Mouse (Mus musculus) hindbrain, embryonic 15.5 days (tissue): ENCODE data around the gene Rasgrp1. TPM values are rescaled to one million over a fixed set of nuclear protein-coding genes. Genes with fewer than 3 reads are reported as not detected.

Experiments
- ATAC-seq: fragments of 200-750 bp; cut with Nextera tagmentation; 2 replicates; pipeline ENCODE4 v1.8.0; 2017; ENCODE audit warnings: low read depth, moderate number of reproducible peaks, moderate TSS enrichment; ENCODE audit not compliant: low FRiP score
- H3K27ac ChIP-seq: fragments of 300-500 bp; sonication (generic); replicated peaks from 2 replicates; pipeline ENCODE4 v1.5.1; 2015; ENCODE audit warnings: mild to moderate bottlenecking, inconsistent platforms
- H3K27me3 ChIP-seq: fragments of 300-500 bp; sonication (generic); 2 replicates; pipeline ENCODE4 v1.6.1; 2015; ENCODE audit warnings: control low read depth, inconsistent platforms
- H3K36me3 ChIP-seq: fragments of 300-500 bp; sonication (generic); 2 replicates; pipeline ENCODE4 v1.6.1; 2015; ENCODE audit warnings: control low read depth, inconsistent platforms
- H3K4me1 ChIP-seq: fragments of 300-500 bp; sonication (generic); replicated peaks from 2 replicates; pipeline ENCODE4 v1.6.1; 2015; ENCODE audit warnings: control low read depth, inconsistent platforms
- H3K4me2 ChIP-seq: fragments of 300-500 bp; sonication (generic); 2 replicates; pipeline ENCODE4 v1.6.1; 2015; ENCODE audit warnings: moderate library complexity, mild to moderate bottlenecking, inconsistent platforms
- H3K4me3 ChIP-seq: fragments of 300-500 bp; sonication (generic); 2 replicates; pipeline ENCODE4 v1.5.1; 2015; ENCODE audit warnings: mild to moderate bottlenecking, inconsistent platforms
- H3K9ac ChIP-seq: fragments of 300-500 bp; sonication (generic); 2 replicates; pipeline ENCODE4 v1.6.1; 2015; ENCODE audit warnings: inconsistent platforms
- H3K9me3 ChIP-seq: fragments of 300-500 bp; sonication (generic); 2 replicates; pipeline ENCODE4 v1.6.1; 2016; ENCODE audit warnings: control low read depth, inconsistent platforms
- WGBS: fragments of 180-500 bp; shearing (Covaris S2); methylation state at CpG from one replicate; pipeline ENCODE4 v1.1.7; 2015; 5-methylcytosine and 5-hydroxymethylcytosine counted together
- polyA plus RNA-seq: library from polyadenylated mRNA; unstranded; fragments of >200 nt; fragmentation: Nextera tagmentation; extraction: Ambion mirVana; gene quantifications from 2 replicates; pipeline ENCODE4 v1.2.1, GENCODE M21; 2015

Gene Rasgrp1
- polyA plus RNA-seq, 1 experiment from 2014 or later = 1.9 TPM

DNA sequence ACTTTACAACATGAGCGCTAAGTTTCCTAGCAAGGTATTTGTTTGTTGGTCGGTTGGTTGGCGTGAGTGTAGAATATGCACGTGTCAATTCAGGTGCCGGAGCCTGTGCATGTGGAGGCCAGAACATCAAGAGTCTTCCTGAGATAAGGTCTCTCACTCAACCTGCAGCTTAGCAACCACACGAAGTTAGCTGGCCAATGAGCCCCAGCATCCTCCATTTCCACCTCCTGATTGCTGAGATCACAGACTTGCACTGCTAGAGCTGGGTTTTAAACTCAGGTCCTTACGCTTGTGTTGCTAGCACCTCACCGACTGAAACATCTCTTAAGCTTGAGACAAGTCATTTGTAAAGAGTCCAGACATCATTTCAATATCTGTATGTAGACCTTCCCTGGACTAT lies 20.4 kb downstream of the Rasgrp1 start:
- ATAC-seq = no peak
- Histone ChIP-seq H3K4me1 (no peaks in the 10 kb centered on the region), H3K36me3 (no peaks in the 10 kb centered on the region), H3K27me3 (no peaks in the 10 kb centered on the region), H3K9me3 (no peaks in the 10 kb centered on the region), H3K4me3 (no peak overlapping the region), H3K27ac (no peak overlapping the region), H3K4me2 (no peak overlapping the region), H3K9ac (no peak overlapping the region)
- WGBS = 90% methylated on average over 8 of the region's 8 CpGs

DNA sequence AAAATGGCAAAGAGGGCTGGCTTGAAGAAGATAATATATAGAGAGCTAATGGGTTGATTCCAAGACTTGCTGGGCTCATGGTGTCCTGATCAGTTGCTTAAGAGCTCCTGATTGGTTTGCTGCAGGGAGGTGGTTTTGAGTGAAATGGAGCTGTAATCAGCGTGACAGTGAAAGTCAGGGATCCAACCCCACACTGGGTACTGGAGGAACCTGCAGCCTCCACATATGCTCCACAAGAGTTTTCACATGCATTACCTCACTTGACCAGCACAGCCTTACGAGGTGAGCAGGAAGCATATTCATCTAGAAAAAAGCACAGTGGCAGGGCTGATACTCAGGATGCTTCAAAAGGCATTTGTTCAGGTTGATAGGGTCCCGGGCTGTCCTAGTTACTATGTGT lies 21.6 kb downstream of the Rasgrp1 start:
- H3K4me2 ChIP-seq = no peak overlapping the region
- no peak for ATAC-seq
- no peaks in the 10 kb centered on the region for H3K27me3 ChIP-seq
- no peak overlapping the region for H3K9ac ChIP-seq
- WGBS = 86% methylated on average over 3 of the region's 3 CpGs
- H3K9me3 ChIP-seq = no peaks in the 10 kb centered on the region
- H3K36me3 ChIP-seq = no peaks in the 10 kb centered on the region
- H3K27ac ChIP-seq = no peak overlapping the region
- no peak overlapping the region for H3K4me3 ChIP-seq
- no peaks in the 10 kb centered on the region for H3K4me1 ChIP-seq

DNA sequence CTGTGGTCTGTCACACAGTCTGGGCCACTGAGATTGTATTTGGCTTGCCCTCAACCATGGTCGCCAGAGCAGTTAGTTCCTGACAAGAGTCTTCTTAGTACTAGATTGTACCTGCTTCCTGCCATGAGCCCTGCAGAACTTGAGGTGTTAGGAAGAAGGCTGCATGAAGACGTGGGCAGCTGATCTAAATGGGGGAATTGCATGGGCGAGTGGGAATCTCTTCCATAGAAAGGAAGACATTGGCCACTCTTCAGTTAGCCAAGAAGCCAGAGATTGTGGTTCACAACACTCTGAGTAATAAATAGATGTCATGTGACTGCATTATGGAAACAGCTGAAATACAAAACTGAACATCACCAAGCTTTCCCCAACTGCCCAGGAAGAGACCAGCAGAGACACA lies 23.8 kb downstream of the Rasgrp1 start:
- H3K4me3 ChIP-seq = no peak overlapping the region
- no peaks in the 10 kb centered on the region for H3K4me1 ChIP-seq
- H3K36me3 ChIP-seq = no peaks in the 10 kb centered on the region
- no peak overlapping the region for H3K4me2 ChIP-seq
- H3K9ac ChIP-seq = no peak overlapping the region
- H3K27me3 ChIP-seq = no peaks in the 10 kb centered on the region
- 87% methylated on average over 3 of the region's 3 CpGs for WGBS
- H3K9me3 ChIP-seq = no peaks in the 10 kb centered on the region
- H3K27ac ChIP-seq = no peak overlapping the region
- ATAC-seq = no peak

DNA sequence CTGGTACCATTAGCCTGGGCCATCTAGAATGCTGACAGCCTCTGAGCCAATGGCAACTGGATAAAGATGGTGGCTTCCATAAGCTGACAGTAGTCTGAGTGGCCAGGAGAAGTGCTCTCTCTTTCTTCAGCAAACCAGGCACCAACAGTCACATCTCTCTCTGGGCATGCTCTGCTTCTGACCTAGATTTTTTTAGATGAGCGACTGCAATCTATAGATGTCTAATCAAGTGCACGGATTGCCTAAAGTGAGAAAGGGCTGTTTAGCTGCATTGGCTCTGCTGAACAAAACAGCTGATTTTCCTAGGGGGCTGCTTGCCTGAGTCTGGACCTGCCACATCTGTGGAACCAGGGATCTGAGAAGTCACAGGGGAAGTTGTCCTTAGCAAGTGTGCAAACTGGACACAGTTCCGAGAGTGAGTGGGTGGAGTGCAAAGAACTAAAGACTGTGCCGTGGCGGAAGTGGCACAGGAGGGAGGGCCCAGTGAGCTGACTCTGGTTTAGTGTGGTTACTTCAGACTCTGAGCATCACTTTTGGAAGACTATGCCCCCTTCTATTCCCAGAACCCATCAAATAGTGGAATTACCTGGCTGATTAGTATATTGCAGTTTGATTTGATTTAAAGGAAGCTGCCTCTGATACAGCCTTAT lies 29.1 kb downstream of the Rasgrp1 start:
- Histone ChIP-seq H3K4me1 (no peaks in the 10 kb centered on the region), H3K36me3 (no peaks in the 10 kb centered on the region), H3K9ac (no peak overlapping the region), H3K27me3 (no peaks in the 10 kb centered on the region), H3K9me3 (no peaks in the 10 kb centered on the region), H3K4me2 (no peak overlapping the region), H3K4me3 (no peak overlapping the region), H3K27ac (no peak overlapping the region)
- ATAC-seq = no peak
- WGBS = 75% methylated on average over 5 of the region's 5 CpGs

DNA sequence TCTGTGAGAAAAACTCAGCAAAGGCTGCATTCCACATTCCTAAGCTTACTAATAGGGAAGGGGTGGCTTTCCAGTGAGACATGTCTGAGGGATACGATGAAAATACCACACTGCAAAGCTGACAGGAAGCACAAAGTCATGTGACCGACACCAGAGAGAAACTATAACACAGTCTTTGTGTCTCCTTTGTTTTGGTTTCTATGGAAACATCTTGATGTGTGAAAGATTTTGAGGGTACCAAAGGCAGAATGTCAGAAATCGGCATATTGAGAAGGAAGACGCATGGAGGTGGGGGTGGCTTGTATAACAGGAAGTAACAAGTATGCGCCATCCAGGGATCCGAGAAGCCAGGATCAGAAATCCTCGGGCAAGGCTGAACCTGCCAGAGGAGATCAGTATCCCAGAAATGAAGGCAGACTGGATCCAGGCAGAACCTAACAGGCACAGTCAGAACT lies 30.3 kb downstream of the Rasgrp1 start:
- Histone ChIP-seq H3K4me2 (peak overlapping the region; percentile 44), H3K27me3 (no peaks in the 10 kb centered on the region), H3K4me1 (no peaks in the 10 kb centered on the region), H3K9me3 (no peaks in the 10 kb centered on the region), H3K4me3 (0 out of 2 replicates have a peak overlapping the region, but pooled peaks have one; percentile 0), H3K27ac (peak overlapping the region; percentile 35), H3K36me3 (no peaks in the 10 kb centered on the region), H3K9ac (no peak overlapping the region)
- peak; percentile 81 for ATAC-seq
- 30% methylated on average over 7 of the region's 7 CpGs for WGBS

DNA sequence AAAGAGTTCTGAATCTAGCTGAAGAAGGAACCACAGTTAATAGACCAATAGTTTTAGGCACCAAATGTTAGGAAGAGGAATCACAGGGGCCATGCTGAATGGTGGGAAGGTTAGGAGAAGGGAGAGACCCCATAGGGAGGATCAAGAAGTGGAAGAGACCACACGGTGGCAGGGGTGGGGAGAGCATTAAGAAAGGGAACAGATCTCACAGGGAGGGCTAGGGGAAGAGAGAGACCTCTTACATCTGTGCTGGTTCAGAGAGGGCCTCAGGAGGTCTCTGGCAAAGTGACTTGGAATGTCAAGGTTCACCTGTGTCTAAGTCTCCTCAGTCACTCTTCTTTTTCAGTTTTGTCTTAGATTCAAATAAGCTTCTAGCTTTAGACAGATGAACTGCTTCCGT lies 30.8 kb downstream of the Rasgrp1 start:
- H3K4me3 ChIP-seq = no peak overlapping the region
- H3K9ac ChIP-seq = no peak overlapping the region
- no peaks in the 10 kb centered on the region for H3K36me3 ChIP-seq
- no peaks in the 10 kb centered on the region for H3K27me3 ChIP-seq
- H3K4me2 ChIP-seq = peak overlapping the region; percentile 44
- peak; percentile 51; the same call in 1 of the 2 replicates for ATAC-seq
- H3K27ac ChIP-seq = peak overlapping the region; percentile 35
- no peaks in the 10 kb centered on the region for H3K4me1 ChIP-seq
- 63% methylated on average over 2 of the region's 2 CpGs for WGBS
- H3K9me3 ChIP-seq = no peaks in the 10 kb centered on the region

DNA sequence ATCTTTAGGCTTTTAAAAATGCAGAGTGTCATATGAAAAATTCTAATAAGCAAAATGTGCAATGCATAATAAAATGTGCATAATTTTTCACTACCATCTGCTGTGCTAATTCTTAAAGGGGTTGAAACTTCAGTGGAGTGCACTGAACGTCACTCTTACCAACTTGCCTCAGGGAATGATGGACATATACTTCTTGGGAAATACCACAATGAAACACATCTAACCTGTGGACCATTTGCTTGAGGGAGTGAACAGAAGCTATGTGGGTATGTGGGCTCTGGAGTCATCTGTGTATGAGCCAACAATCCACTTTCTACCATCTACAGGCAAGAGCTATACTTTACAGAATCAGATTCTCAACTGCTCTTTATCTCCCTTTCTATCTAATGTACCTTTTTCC lies 31.5 kb downstream of the Rasgrp1 start:
- WGBS = 72% methylated on average over 1 of the region's 1 CpGs
- Histone ChIP-seq H3K27ac (no peak overlapping the region), H3K4me3 (no peak overlapping the region), H3K9ac (no peak overlapping the region), H3K9me3 (no peaks in the 10 kb centered on the region), H3K4me2 (no peak overlapping the region), H3K4me1 (no peaks in the 10 kb centered on the region), H3K36me3 (no peaks in the 10 kb centered on the region), H3K27me3 (no peaks in the 10 kb centered on the region)
- ATAC-seq = no peak

DNA sequence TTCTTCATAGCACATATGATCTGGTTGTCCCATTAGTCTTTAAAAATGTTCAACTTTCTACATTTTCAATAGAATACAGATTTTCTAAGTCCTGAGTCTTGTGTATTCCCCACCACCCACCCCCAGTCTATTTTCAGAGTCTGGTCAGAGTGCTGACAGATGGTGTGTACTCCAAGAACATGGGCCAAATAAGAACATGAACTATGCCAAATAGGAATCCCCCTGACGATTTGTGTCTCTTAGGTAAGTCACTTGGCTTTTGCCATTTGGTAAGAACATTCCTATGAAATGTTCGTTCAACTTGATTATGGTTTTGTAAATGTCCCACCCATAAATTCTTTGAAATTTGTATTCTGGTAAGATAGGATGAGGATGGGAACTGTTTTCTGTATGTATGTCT lies 33.8 kb downstream of the Rasgrp1 start:
- WGBS = 87% methylated on average over 2 of the region's 2 CpGs
- no peak overlapping the region for H3K27ac ChIP-seq
- H3K4me2 ChIP-seq = no peak overlapping the region
- no peaks in the 10 kb centered on the region for H3K36me3 ChIP-seq
- ATAC-seq = no peak
- no peaks in the 10 kb centered on the region for H3K9me3 ChIP-seq
- no peak overlapping the region for H3K4me3 ChIP-seq
- no peaks in the 10 kb centered on the region for H3K27me3 ChIP-seq
- no peak overlapping the region for H3K9ac ChIP-seq
- no peaks in the 10 kb centered on the region for H3K4me1 ChIP-seq

DNA sequence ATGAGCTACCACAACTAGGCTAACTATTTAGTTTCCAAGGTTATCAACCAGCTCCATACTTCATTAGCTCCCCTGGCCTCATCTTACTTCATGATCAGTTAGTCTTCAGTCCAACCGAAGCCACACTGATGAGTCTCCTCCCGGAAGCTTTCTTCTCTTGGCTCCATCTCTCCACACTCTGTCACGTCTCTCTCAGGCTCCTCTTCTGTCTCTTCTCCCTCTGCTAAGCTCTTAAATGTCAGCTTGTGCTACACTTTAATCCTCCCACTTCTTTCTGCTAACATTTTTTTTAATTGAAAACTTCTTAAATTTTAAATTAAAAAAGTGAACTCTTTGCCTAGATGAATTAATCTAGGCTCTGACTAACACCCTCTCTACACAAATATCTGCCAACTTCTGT lies 34.8 kb downstream of the Rasgrp1 start:
- Histone ChIP-seq H3K4me3 (no peak overlapping the region), H3K36me3 (no peaks in the 10 kb centered on the region), H3K9ac (no peak overlapping the region), H3K4me2 (no peak overlapping the region), H3K27ac (no peak overlapping the region), H3K9me3 (no peaks in the 10 kb centered on the region), H3K4me1 (no peaks in the 10 kb centered on the region), H3K27me3 (no peaks in the 10 kb centered on the region)
- ATAC-seq = no peak
- WGBS = 86% methylated on average over 3 of the region's 3 CpGs

DNA sequence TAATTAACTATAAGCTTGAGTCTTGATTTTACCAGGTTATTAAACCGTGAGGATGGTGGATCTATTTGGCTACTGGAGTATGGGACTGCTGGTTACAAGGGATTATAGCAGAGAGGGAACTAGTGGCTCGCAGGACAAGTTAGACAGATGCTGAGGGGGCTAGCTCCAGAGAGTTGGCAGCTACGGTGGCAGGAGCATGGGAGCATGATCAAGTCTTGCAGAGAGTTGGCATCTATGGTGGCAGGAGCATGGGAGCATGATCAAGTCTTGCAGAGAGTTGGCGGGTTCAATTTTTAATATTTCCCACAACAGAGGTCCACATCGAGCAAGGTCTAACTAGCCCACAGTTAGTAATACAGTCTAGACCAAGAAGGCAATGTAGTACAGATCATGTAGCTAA lies 37.9 kb downstream of the Rasgrp1 start:
- 93% methylated on average over 5 of the region's 5 CpGs for WGBS
- no peak overlapping the region for H3K9ac ChIP-seq
- no peaks in the 10 kb centered on the region for H3K4me1 ChIP-seq
- no peak overlapping the region for H3K4me2 ChIP-seq
- H3K4me3 ChIP-seq = no peak overlapping the region
- no peak overlapping the region for H3K27ac ChIP-seq
- no peaks in the 10 kb centered on the region for H3K27me3 ChIP-seq
- H3K36me3 ChIP-seq = no peaks in the 10 kb centered on the region
- no peak for ATAC-seq
- H3K9me3 ChIP-seq = no peaks in the 10 kb centered on the region

DNA sequence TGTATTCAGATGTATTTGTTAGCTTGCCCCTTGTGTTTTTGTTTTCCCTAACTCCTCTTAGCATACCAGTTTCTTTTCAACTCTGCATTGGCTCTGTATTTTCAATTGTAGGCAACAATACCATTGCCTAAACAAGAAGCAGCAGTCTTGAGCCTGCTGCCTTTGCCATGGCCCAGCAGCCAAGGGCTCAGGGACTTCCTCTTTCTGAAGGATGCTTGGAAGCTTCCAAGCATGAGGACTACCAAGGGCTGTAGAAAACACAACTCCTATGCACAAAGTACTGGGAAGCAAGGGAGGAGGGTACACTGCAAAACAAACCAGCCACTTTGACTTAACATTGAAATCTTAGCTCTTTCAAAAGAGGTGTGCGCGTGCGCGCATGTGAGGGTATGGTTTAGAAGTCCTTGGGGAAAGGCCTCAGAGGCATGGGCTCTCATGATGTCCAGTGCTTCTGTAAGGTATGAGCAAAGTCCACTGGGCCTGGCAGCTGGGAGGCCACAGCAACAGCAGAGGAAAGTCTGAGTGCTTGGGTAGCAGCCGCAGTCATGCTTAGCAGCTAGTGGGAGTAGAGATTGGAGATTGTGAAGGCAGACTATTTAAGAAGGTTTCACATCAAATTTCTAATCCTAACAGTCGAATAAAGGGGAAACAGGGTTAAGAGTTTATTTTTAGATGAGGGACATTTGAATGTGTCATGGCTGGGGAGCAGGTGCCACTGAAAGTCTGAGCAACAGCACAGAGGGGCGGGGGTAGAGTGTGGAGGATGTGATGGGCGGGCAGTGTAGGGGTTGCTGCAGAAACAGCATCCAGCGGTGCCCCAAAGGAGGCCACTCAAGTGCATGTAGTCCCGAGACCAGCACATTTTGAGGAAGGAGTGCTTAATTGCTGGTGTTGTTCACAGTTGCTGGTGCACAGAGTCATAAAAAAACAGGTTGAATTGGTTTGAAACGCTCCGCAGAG lies 39.1 kb downstream of the Rasgrp1 start:
- Histone ChIP-seq H3K9me3 (no peaks in the 10 kb centered on the region), H3K27ac (no peak overlapping the region), H3K9ac (no peak overlapping the region), H3K4me2 (no peak overlapping the region), H3K4me1 (no peaks in the 10 kb centered on the region), H3K4me3 (no peak overlapping the region), H3K36me3 (no peaks in the 10 kb centered on the region), H3K27me3 (no peaks in the 10 kb centered on the region)
- WGBS = 91% methylated on average over 12 of the region's 12 CpGs
- no peak for ATAC-seq

DNA sequence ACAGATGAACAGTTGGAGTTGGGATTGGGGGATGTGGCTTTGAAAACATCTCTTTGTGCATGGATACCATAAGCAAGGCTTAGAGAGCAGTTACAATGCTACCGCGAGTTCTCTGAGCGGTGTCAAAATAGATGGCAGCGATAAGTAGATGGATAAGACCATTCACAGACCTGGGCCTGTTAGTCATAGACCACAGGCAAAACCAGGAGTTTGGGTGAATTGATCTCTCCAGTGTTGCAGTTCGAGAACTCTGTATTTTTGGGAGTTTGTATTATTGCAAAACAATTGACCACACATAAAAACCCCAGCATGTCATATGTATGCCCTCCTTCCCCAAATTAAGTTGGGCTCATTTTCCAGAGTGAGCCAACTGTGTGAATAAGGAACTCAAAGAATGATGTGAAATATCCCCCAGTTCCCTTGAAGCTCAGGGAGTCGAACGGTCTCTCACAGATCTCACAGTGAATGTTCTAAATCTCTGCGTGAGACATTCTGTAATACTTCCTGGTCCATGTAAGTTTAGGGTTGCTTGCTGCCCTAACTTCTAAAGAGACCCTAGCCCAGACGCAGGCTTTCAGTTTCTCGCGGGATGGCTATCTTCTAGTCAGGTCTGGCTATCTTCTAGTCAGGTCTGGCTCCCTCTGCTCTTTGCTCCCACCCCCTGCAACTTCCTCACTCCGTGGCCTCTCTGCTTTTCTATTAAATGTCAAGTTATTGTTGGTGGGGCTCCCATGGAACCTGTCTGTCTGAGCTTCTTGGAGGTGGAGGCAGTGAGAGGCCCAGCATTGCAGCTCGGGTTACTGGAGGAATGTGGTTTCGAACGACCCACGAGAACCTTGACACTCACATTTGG lies 43.0 kb downstream of the Rasgrp1 start:
- Histone ChIP-seq H3K9ac (no peak overlapping the region), H3K4me2 (no peak overlapping the region), H3K9me3 (no peaks in the 10 kb centered on the region), H3K36me3 (no peaks in the 10 kb centered on the region), H3K27ac (no peak overlapping the region), H3K4me3 (no peak overlapping the region), H3K27me3 (no peaks in the 10 kb centered on the region), H3K4me1 (no peaks in the 10 kb centered on the region)
- no peak for ATAC-seq
- WGBS = 86% methylated on average over 16 of the region's 16 CpGs
